Mouse (Mus musculus): ENCODE measurements around the gene Chd8. TPM values are rescaled to one million over a fixed set of nuclear protein-coding genes. Genes with fewer than 3 reads are reported as not detected.
"Not testable (repeated sequence)": the region's sequence is repeated elsewhere in the genome, so short reads cannot be mapped to it uniquely, and the experiment has no call there.

Gene Chd8
- polyA plus RNA-seq (2015; fragmentation: Nextera tagmentation; extraction: Ambion mirVana) = 46.5 and 50.4 TPM in 2 replicates

DNA sequence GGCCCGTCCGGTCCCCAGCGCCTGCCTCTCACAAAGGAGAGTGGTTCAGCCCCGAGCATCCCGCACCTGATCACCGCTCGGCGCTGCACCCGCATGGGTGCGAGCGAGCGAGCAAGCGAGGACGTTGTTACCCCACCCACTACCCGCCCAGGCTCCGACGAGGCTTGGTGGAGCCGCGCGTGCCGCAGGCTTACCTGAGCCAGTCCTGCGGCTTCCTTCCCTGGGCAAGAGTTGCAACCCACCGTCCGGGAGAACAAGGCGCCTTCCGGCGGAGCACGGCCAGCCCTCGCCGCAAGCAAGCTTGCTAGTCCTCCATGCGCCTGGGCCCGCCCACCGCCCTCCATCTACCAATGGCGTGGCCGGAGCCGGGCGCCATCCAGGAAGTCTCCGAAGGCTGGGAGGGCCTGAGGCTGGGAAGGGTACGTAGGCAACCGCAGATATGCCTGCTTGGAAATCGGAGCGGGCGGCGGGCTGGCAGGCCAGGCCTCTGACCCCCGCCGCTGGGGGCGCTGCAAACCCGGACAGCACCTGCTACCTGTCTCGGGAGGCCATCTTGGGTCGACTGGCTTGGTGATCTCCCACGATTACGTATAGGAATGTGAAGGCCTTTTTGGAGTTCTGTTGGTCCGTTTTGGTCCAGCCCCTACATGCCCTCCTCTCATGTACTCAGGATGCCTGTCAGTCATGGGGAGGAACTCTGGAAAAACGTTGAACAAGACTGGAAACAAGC is at the start of gene Chd8:
Chd8 (minus strand) TSS at position 297 of the 730 bp plus-strand sequence.
- H3K27me3 ChIP-seq = no peaks in the 10 kb centered on the region
- peak within 1 kb of the TSS; percentile 84 for H3K4me2 ChIP-seq (replicated peaks)
- H3K4me3 ChIP-seq (replicated peaks) = peak within 1 kb of the TSS; percentile 83
- peak; percentile 100 for ATAC-seq
- under 1% methylated on average over 54 of the region's 54 CpGs for WGBS
- peaks cover 3% of the 10 kb centered on the region; the same call in 1 of the 2 replicates for H3K36me3 ChIP-seq
- H3K9me3 ChIP-seq = no peaks in the 10 kb centered on the region
- H3K27ac ChIP-seq = peak within 1 kb of the TSS; percentile 95
- peak within 1 kb of the TSS; percentile 91 for H3K9ac ChIP-seq (replicated peaks)
- peaks cover 26% of the 10 kb centered on the region for H3K4me1 ChIP-seq (replicated peaks)

DNA sequence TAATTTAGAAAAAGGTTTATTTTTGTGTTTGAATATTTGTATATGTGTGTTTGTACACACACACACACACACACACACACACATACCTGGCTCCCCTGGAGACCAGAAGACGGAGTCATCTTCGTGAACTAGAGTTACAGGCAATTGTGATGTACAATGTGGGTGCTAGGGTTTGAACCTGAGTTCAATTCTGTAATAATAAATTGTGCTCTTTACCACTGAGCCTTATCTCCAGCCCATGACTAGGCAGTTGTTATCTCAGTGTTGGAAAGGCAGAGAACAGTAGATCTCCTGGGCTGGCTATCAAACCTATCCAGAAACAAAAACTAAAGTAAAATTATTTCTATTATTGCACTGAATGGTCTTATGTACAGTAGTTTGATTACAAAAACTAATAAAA is 48.5 kb upstream of the Chd8 start:
- peaks cover 20% of the 10 kb centered on the region for H3K4me1 ChIP-seq (replicated peaks)
- no peak overlapping the region for H3K4me3 ChIP-seq (replicated peaks)
- H3K9me3 ChIP-seq = no peaks in the 10 kb centered on the region
- 84% methylated on average over 2 of the region's 2 CpGs for WGBS
- ATAC-seq = no peak
- H3K36me3 ChIP-seq = peaks cover 16% of the 10 kb centered on the region
- no peak overlapping the region for H3K27ac ChIP-seq
- no peak overlapping the region for H3K9ac ChIP-seq (replicated peaks)
- no peaks in the 10 kb centered on the region for H3K27me3 ChIP-seq
- 0 out of 2 replicates have a peak overlapping the region, but pooled peaks have one; percentile 22 for H3K4me2 ChIP-seq (replicated peaks)

DNA sequence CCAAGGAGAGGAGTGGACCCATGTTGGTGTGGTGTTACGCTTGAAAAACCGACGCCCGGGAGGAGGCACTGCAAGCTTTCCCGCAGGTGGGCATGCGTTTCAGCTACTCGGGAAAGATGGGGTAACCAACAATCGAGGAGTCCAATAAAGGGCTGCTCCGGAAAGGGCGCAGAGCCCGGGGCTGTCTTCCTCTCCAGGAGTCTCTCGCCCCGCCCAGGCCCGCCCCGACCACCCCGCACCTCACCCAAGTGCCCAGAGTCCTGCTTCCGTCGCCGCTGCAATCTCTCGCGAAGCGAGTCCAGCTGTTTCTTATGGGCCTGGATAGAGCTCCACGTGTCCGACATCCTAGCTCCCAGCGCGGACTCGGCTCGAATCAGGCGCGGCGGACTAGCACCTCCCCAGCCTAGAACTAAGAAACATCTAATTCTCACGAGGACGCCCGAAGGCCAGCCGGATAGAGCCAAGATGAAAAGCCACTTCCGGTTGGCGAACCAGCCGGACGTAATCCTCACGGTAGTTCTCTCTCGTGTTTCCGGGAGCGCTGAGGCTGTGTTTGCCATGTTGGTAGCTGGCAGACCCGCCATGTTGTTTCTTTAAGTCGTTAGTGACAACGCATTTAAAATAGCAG is 47.2 kb upstream of the Chd8 start, which contains the start of gene Mettl3:
Mettl3 (minus strand) TSS at position 485 of the 628 bp plus-strand sequence.
- ATAC-seq = peak; percentile 96
- no peaks in the 10 kb centered on the region for H3K27me3 ChIP-seq
- H3K36me3 ChIP-seq = peaks cover 15% of the 10 kb centered on the region
- H3K9ac ChIP-seq (replicated peaks) = peak within 1 kb of the TSS; percentile 80
- peak within 1 kb of the TSS; percentile 69 for H3K4me3 ChIP-seq (replicated peaks)
- H3K9me3 ChIP-seq = no peaks in the 10 kb centered on the region
- WGBS = under 1% methylated on average over 46 of the region's 46 CpGs
- peak within 1 kb of the TSS; percentile 79 for H3K4me2 ChIP-seq (replicated peaks)
- H3K27ac ChIP-seq = peak within 1 kb of the TSS; percentile 89
- peaks cover 13% of the 10 kb centered on the region for H3K4me1 ChIP-seq (replicated peaks)

DNA sequence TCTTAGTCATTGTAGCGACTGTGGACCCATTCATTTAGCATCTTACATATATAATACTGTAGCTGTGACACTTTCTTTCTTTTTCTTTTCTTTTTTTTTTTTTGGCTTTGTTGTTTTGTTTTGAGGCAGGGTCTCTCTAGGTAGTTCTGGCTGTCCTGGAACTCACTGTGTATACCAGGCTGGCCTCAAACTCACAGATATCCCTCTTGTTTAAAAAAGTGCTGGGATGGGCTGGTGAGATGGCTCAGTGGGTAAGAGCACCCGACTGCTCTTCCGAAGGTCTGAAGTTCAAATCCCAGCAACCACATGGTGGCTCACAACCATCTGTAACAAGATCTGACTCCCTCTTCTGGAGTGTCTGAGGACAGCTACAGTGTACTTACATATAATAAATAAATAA is 45.9 kb upstream of the Chd8 start:
- not testable (repeated sequence) for H3K9me3 ChIP-seq; H3K4me3 ChIP-seq (replicated peaks); H3K27me3 ChIP-seq; H3K9ac ChIP-seq (replicated peaks); ATAC-seq; H3K27ac ChIP-seq
- Histone ChIP-seq H3K4me2 (replicated peaks) (peak overlapping the region; percentile 79), H3K36me3 (peaks cover 18% of the 10 kb centered on the region), H3K4me1 (replicated peaks) (peaks cover 13% of the 10 kb centered on the region)
- WGBS = 88% methylated on average over 3 of the region's 3 CpGs

DNA sequence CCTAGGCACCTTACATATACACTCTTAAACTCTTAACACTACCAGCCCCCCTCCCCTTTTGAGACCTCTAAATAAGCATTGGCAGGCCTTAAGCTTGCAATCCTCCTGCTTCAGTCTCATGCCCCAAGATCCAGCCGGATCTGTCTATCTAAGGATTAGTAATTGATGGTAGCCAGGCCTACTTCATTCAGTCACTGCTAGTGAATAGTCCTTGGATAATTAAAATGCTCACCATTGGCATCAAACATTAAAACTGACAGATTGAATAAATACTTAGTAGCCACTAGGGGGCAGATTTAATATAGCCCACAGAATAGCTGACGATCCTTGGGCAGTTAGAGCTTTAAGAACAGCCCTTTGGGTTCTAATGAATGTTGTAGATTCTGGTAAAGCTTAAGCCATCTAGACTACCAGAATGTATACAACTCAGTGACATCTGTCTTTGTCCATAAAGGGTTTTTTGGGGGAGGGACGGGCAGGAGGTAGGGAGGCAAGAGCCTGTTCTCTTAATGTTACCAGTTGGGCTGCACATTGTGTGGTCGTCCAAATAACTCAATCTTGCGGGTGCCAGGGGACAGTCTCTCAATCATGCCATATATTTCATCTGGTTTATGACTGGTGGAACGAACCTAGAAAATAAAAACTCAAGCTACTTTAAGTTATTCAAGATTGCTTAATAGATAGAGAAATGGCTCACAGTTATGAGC is 38.1 kb upstream of the Chd8 start:
- no peak overlapping the region for H3K27ac ChIP-seq
- no peaks in the 10 kb centered on the region for H3K4me1 ChIP-seq (replicated peaks)
- no peak overlapping the region for H3K9ac ChIP-seq (replicated peaks)
- no peak overlapping the region for H3K4me2 ChIP-seq (replicated peaks)
- no peaks in the 10 kb centered on the region for H3K9me3 ChIP-seq
- peaks cover 84% of the 10 kb centered on the region for H3K36me3 ChIP-seq
- no peaks in the 10 kb centered on the region for H3K27me3 ChIP-seq
- WGBS = 65% methylated on average over 6 of the region's 6 CpGs
- ATAC-seq = peak; percentile 78
- no peak overlapping the region for H3K4me3 ChIP-seq (replicated peaks)

DNA sequence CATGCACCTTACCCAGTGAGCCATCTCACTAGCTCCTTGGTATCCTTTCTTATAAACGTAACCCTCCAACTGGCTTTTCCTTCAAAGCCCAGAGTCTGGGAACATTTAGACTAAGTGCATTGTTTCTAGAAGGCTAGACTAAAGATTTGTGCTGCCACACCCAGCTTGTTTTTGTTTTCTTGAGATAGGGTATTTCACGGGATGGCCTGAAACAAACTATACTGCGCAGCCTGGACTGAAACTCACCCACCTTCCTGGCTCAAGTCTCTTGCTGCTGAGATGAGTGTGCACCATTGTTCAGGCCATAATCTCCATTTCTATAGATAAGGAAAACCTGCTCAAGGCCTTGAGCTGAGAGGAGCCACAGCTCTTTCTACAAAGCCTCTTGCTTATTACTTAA is 26.6 kb upstream of the Chd8 start:
- Histone ChIP-seq H3K36me3 (peaks cover 34% of the 10 kb centered on the region), H3K4me1 (replicated peaks) (peaks cover 8% of the 10 kb centered on the region), H3K27ac (no peak overlapping the region), H3K9ac (replicated peaks) (no peak overlapping the region), H3K27me3 (no peaks in the 10 kb centered on the region), H3K9me3 (no peaks in the 10 kb centered on the region), H3K4me2 (replicated peaks) (no peak overlapping the region), H3K4me3 (replicated peaks) (no peak overlapping the region)
- no peak for ATAC-seq
- WGBS = 92% methylated on average over 3 of the region's 3 CpGs

DNA sequence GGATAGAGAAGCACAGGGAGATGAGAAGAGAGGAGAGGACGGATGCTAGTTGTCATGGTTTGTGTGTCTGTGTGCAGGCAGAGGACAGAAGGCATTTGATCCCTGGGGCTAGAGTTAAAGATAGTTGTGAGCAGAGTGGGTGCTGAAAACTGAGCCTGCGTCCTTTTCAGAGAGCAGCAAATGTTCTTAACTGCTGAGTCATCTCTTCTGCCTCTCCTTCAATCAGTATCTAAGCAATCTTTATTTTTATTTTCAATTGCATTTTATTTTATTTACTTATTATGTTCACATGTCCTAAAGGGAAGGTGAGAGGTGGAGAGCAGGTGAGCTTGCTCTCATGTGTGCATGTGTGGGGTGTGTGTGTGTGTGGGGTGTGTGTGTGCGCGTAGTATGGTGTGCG is 26.0 kb upstream of the Chd8 start:
- H3K9me3 ChIP-seq = no peaks in the 10 kb centered on the region
- no peak for ATAC-seq
- H3K27me3 ChIP-seq = no peaks in the 10 kb centered on the region
- H3K4me2 ChIP-seq (replicated peaks) = no peak overlapping the region
- 93% methylated on average over 5 of the region's 5 CpGs for WGBS
- H3K4me3 ChIP-seq (replicated peaks) = no peak overlapping the region
- H3K36me3 ChIP-seq = peaks cover 30% of the 10 kb centered on the region
- H3K27ac ChIP-seq = no peak overlapping the region
- H3K4me1 ChIP-seq (replicated peaks) = peaks cover 9% of the 10 kb centered on the region
- H3K9ac ChIP-seq (replicated peaks) = no peak overlapping the region

DNA sequence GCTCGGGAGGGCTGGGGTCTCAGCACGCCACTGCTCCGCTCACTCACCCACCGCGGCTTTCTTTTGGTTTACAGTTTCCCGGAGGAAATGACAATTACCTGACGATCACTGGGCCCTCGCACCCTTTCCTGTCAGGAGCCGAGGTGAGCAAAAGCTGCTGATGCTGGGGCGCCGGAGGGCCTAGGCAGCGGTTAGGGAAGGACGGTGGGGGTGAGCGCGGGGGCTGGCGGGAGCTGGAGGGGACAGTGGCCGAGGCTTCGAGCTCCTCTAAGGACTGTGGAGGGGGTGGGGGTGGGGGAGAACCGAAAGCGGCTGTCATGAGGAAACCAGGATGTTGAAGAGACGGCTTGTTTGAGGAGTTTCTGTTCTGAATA is 22.2 kb upstream of the Chd8 start:
- under 1% methylated on average over 21 of the region's 21 CpGs for WGBS
- no peaks in the 10 kb centered on the region for H3K9me3 ChIP-seq
- H3K4me3 ChIP-seq (replicated peaks) = peak overlapping the region; percentile 90
- H3K4me1 ChIP-seq (replicated peaks) = peaks cover 17% of the 10 kb centered on the region
- peaks cover 13% of the 10 kb centered on the region for H3K36me3 ChIP-seq
- H3K27me3 ChIP-seq = no peaks in the 10 kb centered on the region
- peak overlapping the region; percentile 88 for H3K27ac ChIP-seq
- ATAC-seq = peak; percentile 57
- H3K9ac ChIP-seq (replicated peaks) = peak overlapping the region; percentile 90
- peak overlapping the region; percentile 75 for H3K4me2 ChIP-seq (replicated peaks)

DNA sequence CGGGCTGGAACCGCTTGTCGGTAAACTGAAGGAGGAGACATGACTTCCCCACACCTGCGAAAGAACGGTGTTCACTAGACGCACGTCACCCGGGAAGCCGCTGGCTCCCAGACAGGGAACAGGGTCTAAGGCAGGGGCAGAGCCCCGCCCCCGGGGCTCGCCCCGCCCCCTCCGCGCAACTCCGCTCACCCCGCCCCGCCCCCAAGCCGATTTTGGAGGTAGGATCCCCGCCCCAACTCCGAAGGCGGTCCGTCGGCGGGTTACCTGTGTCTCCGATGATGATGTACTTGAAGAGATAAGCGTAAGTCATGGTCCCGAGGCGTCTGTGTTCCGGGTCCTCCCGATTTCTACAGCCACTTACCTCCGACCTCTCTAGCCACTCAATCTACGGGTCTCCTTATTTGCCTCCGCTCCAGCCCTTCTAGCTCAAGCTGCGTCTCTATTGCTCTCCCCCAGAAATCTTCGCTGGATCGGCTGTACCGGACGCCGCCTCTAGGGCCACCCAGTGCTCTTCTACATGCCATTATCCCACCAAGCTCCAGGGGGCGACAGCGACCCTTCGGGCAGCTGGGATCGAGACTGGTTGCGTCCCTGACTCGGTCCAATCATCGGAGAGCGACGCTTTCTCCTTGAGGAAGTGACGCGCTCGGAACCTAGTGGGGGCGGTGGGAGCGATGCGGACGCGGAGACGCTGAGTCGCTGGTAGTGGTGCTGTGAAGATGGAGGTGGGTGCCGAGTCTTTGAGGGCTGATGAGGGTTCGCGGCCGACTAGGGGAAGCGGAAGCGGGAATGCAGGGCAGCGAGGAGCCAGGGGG is 21.6 kb upstream of the Chd8 start, which contains the start of the genes Tox4 and Rab2b:
Tox4 (plus strand) TSS at position 215 of the 815 bp plus-strand sequence.
Rab2b (minus strand) TSS at position 614 of the 815 bp plus-strand sequence.
- H3K9ac ChIP-seq (replicated peaks) = peak within 1 kb of the TSS; percentile 90
- peaks cover 17% of the 10 kb centered on the region for H3K4me1 ChIP-seq (replicated peaks)
- 1% methylated on average over 64 of the region's 66 CpGs for WGBS
- no peaks in the 10 kb centered on the region for H3K27me3 ChIP-seq
- H3K4me2 ChIP-seq (replicated peaks) = peak within 1 kb of the TSS; percentile 75
- peaks cover 19% of the 10 kb centered on the region for H3K36me3 ChIP-seq
- ATAC-seq = peak; percentile 99
- H3K4me3 ChIP-seq (replicated peaks) = peak within 1 kb of the TSS; percentile 90
- H3K27ac ChIP-seq = peak within 1 kb of the TSS; percentile 88
- no peaks in the 10 kb centered on the region for H3K9me3 ChIP-seq

DNA sequence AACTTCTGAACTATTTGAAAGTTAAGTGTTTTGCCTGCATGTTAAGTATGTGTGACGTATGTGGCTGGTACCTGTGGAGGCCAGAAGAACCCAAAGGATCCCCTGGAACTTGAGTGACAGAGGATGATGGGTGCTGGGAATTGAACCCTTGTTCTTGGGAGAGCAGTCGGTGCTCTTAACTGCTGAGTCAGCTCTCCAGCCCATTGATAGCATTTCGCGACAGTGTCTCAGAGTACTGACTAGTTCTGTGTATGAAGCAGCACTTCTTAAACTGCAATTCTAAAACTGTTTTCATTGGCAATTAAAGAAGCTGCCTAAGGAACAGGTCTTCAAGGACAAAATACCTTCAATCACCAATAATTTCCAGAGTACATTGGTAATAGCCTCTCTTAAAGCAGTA is 19.6 kb upstream of the Chd8 start:
- H3K27ac ChIP-seq = no peak overlapping the region
- no peaks in the 10 kb centered on the region for H3K9me3 ChIP-seq
- H3K27me3 ChIP-seq = no peaks in the 10 kb centered on the region
- H3K9ac ChIP-seq (replicated peaks) = no peak overlapping the region
- whole genome bisulfite sequencing = 91% methylated on average over 4 of the region's 4 CpGs
- no peak overlapping the region for H3K4me2 ChIP-seq (replicated peaks)
- H3K4me3 ChIP-seq (replicated peaks) = no peak overlapping the region
- peaks cover 17% of the 10 kb centered on the region for H3K4me1 ChIP-seq (replicated peaks)
- no peak for ATAC-seq
- peaks cover 34% of the 10 kb centered on the region for H3K36me3 ChIP-seq

DNA sequence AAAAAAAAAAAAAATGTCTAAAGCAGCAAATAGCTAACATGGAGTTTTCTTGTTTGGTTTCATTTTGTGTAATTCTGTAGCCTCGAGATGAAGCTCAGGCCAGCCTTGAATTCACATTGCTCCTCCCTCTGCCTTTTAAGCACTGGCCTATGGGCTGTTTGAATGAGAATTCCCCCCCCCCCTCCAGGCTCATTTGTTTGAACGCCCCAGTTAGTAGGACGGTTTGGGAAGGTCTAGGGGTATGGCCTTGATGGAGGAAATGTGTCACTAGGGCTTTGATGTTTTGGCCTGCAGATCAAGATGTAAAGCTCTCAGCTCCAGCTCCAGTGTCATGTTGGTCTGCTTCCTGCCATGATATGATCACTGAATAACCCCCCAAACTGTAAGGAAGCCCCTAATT is 15.2 kb upstream of the Chd8 start:
- Histone ChIP-seq H3K27me3 (no peaks in the 10 kb centered on the region), H3K4me1 (replicated peaks) (peaks cover under 1% of the 10 kb centered on the region; the same call in 1 of the 2 replicates), H3K27ac (no peak overlapping the region), H3K9ac (replicated peaks) (no peak overlapping the region), H3K4me3 (replicated peaks) (no peak overlapping the region), H3K36me3 (peaks cover 52% of the 10 kb centered on the region), H3K9me3 (no peaks in the 10 kb centered on the region), H3K4me2 (replicated peaks) (no peak overlapping the region)
- no peak for ATAC-seq
- WGBS = 75% methylated on average over 3 of the region's 3 CpGs

All from midbrain, embryonic 13.5 days (tissue).